Mouse (Mus musculus): ENCODE results near the gene Gm10300.

DNA sequence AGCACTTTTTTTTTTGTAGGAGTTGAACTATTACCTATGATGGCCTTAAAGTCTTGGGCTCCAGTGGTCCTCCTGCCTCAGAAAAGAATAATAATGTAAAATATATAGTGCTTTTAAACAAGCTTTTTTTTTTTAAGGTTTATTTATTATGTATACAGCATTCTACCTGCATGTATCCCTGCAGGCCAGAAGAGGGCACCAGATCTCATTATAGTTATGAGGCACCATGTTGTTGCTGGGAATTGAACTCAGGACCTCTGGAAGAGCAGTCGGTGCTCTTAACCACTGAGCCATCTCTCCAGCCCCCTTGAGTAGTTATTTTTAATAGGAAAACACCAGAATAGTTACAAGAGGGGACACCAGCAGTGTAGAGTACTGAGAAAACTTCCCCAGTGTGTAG lies 41.3 kb upstream of the Gm10300 start:
- TF ChIP-seq MAX (IDR thresholded peaks at IDR 0.05; ENCODE audit: low read length), result no peak
- TF ChIP-seq CTCF (conservative IDR thresholded peaks at IDR 0.05 in 1 of 2, IDR thresholded peaks at IDR 0.05 in 1 of 2; ENCODE audit: low read depth in 2 of 2, low read length in 2 of 2), result peak in 1 of 2 experiments; percentile 51; a peak in 3 of 4 replicates
- TF ChIP-seq USF1 (IDR thresholded peaks at IDR 0.05; ENCODE audit: low read depth, low read length), result no peak
- TF ChIP-seq ETS1 (conservative IDR thresholded peaks at IDR 0.05; ENCODE audit: low read depth, low read length), result no peak
- TF ChIP-seq NELFE (IDR thresholded peaks at IDR 0.05; ENCODE audit: low read depth, low read length), result no peak
- TF ChIP-seq MYC (IDR thresholded peaks at IDR 0.05; ENCODE audit: low read depth, low read length), result no peak
- TF ChIP-seq KAT2A (IDR thresholded peaks at IDR 0.05; ENCODE audit: insufficient replicate concordance, low read length), result no peak
- TF ChIP-seq EP300 (IDR thresholded peaks at IDR 0.05; ENCODE audit: low read length), result no peak
- TF ChIP-seq SIN3A (IDR thresholded peaks at IDR 0.05; ENCODE audit: low read length), result no peak
- TF ChIP-seq POLR2AphosphoS2 (IDR thresholded peaks at IDR 0.05; ENCODE audit: low read depth, low read length), result no peak
- no peak for TF ChIP-seq ELF1 (IDR thresholded peaks at IDR 0.05; ENCODE audit: low read depth, low read length)

All from CH12.LX (cell line).